Mouse (Mus musculus) heart, embryonic 16.5 days (tissue): ENCODE results near the gene Fhl3. TPM values are rescaled to one million over a fixed set of nuclear protein-coding genes. Genes with fewer than 3 reads are reported as not detected.

Experiments
- ATAC-seq: fragments of 200-750 bp; cut with Nextera tagmentation; replicated peaks from 2 replicates; pipeline ENCODE4 v1.8.0; 2017; ENCODE audit warnings: moderate number of reproducible peaks; ENCODE audit not compliant: insufficient read depth, low FRiP score; ENCODE audit errors: extremely low read depth
- H3K27ac ChIP-seq: fragments of 300-500 bp; sonication (generic); 2 replicates; pipeline ENCODE4 v1.5.1; 2014; ENCODE audit warnings: mild to moderate bottlenecking, low read length, control low read depth, moderate library complexity
- H3K27me3 ChIP-seq: fragments of 300-500 bp; sonication (generic); 2 replicates; pipeline ENCODE4 v1.6.1; 2014; ENCODE audit warnings: low read length, mixed read lengths; ENCODE audit not compliant: control insufficient read depth, insufficient read depth
- H3K36me3 ChIP-seq: fragments of 300-500 bp; sonication (generic); 2 replicates; pipeline ENCODE4 v1.6.1; 2014; ENCODE audit not compliant: control insufficient read depth, insufficient read depth
- H3K4me1 ChIP-seq: fragments of 300-500 bp; sonication (generic); 2 replicates; pipeline ENCODE4 v1.6.1; 2014; ENCODE audit warnings: low read length, mixed read lengths; ENCODE audit not compliant: control insufficient read depth, insufficient read depth
- H3K4me2 ChIP-seq: fragments of 300-500 bp; sonication (generic); 2 replicates; pipeline ENCODE4 v1.6.1; 2014; ENCODE audit warnings: low read depth, mild to moderate bottlenecking, control low read depth, low read length
- H3K4me3 ChIP-seq: fragments of 300-500 bp; sonication (generic); 2 replicates; pipeline ENCODE4 v1.5.1; 2014; ENCODE audit warnings: mild to moderate bottlenecking, control low read depth, low read length
- H3K9ac ChIP-seq: fragments of 300-500 bp; sonication (generic); 2 replicates; pipeline ENCODE4 v1.6.1; 2014; ENCODE audit warnings: low read length, control low read depth
- H3K9me3 ChIP-seq: fragments of 300-500 bp; sonication (generic); replicated peaks from 2 replicates; pipeline ENCODE4 v1.6.1; 2016; ENCODE audit warnings: low read length; ENCODE audit not compliant: control insufficient read depth
- WGBS: fragments of 180-500 bp; shearing (Covaris S2); extraction: QIAGEN DNeasy Blood & Tissue Kit; methylation state at CpG from one replicate; pipeline ENCODE4 v1.1.7; 2014; 5-methylcytosine and 5-hydroxymethylcytosine counted together
- polyA plus RNA-seq: library from polyadenylated mRNA; unstranded; fragments of >200 nt; fragmentation: Nextera tagmentation; extraction: Ambion mirVana; gene quantifications from 2 replicates; pipeline ENCODE4 v1.2.1, GENCODE M21; 2015

The Fhl3 gene
- polyA plus RNA-seq, 1 experiment from 2014 or later, result 3.8 TPM

DNA sequence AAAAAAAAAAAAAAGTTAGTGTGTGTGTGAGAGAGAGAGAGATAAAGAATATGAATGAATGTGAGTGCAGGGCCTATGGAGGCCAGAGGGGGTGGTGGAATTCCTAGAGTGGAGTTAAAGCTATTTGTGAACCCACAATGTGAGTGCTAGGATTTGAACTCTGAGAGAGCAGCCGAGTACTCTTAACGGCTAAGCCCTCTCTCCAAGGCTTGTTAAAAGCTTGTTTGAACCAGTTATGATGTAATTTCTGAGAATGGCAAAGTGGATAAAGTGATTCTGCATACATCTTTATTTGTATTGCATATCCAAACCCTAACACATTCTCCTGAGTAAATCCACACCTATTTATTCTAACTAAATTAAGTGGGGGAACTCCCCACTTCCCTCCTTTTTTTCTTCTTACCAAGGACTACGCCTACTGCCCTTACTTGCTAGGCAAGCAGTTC lies 8.1 kb upstream of the Fhl3 start:
- peak overlapping the region; percentile 88 for H3K4me2 ChIP-seq
- H3K9me3 ChIP-seq, result no peaks in the 10 kb centered on the region
- H3K27me3 ChIP-seq, result no peaks in the 10 kb centered on the region; the same call in none of the 2 replicates
- H3K4me1 ChIP-seq, result peaks cover 17% of the 10 kb centered on the region
- no peak for ATAC-seq
- H3K4me3 ChIP-seq, result peak overlapping the region; percentile 87
- 50% methylated on average over 3 of the region's 3 CpGs for WGBS
- no peak overlapping the region for H3K27ac ChIP-seq
- no peaks in the 10 kb centered on the region for H3K36me3 ChIP-seq
- peak overlapping the region; percentile 85 for H3K9ac ChIP-seq

DNA sequence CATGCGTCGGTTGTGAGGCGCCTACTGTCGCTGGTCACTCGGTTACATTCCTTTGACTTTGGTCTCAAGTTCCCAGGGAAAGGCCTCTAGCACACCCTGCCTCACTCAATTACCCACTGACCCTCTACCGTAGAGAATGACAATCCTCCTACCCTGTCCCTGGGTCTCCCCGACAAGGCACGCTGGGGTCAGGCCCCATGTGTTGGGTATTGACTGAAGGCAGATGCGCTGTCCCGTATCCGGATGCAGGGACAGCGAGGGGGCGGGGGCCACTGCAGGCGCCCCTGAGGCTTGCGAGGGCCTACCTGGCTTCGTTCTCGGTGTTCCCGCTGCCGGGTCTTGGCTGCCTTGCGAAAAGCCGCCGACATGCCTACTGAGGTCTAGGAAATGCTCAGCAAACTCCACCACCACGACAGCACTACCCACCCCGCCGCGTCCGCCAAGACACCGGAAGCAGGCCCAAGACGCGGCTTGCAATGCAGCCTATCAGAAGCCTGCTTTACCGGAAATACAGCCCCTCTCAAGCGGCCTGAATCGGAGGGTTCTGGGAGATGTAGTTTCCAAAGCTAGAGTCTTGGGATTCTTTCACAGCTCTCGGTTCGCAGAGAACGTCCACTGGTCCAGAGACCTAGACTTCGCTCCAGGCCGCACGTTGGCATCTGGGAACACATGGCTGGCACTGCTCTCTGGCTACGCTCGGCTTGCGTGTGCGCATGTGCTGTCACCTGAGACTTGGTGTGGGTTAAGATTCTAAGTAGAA lies 7.2 kb upstream of the Fhl3 start, which contains the start of gene Utp11:
TSS of gene Utp11 (minus strand) at position 466 of the 760 bp plus-strand sequence.
- Histone ChIP-seq H3K36me3 (no peaks in the 10 kb centered on the region), H3K9me3 (no peaks in the 10 kb centered on the region), H3K4me1 (peaks cover 17% of the 10 kb centered on the region), H3K27ac (peak within 1 kb of the TSS; percentile 70), H3K27me3 (no peaks in the 10 kb centered on the region; the same call in none of the 2 replicates), H3K4me3 (peak within 1 kb of the TSS; percentile 87), H3K9ac (peak within 1 kb of the TSS; percentile 85), H3K4me2 (peak within 1 kb of the TSS; percentile 88)
- ATAC-seq, result peak; percentile 94
- under 1% methylated on average over 43 of the region's 43 CpGs for WGBS

- 69% methylated on average over 2 of the region's 2 CpGs for WGBS
- no peak overlapping the region for H3K4me2 ChIP-seq
- no peak overlapping the region for H3K9ac ChIP-seq
- no peak overlapping the region for H3K4me3 ChIP-seq
- H3K4me1 ChIP-seq, result peaks cover 19% of the 10 kb centered on the region
- no peaks in the 10 kb centered on the region; the same call in none of the 2 replicates for H3K27me3 ChIP-seq
- no peaks in the 10 kb centered on the region for H3K36me3 ChIP-seq
- H3K27ac ChIP-seq, result no peak overlapping the region
- no peaks in the 10 kb centered on the region for H3K9me3 ChIP-seq
- ATAC-seq, result no peak
Measured at GRCm38 (mm10) chr4:124694572-124694971, 5.9 kb upstream of the Fhl3 start.

DNA sequence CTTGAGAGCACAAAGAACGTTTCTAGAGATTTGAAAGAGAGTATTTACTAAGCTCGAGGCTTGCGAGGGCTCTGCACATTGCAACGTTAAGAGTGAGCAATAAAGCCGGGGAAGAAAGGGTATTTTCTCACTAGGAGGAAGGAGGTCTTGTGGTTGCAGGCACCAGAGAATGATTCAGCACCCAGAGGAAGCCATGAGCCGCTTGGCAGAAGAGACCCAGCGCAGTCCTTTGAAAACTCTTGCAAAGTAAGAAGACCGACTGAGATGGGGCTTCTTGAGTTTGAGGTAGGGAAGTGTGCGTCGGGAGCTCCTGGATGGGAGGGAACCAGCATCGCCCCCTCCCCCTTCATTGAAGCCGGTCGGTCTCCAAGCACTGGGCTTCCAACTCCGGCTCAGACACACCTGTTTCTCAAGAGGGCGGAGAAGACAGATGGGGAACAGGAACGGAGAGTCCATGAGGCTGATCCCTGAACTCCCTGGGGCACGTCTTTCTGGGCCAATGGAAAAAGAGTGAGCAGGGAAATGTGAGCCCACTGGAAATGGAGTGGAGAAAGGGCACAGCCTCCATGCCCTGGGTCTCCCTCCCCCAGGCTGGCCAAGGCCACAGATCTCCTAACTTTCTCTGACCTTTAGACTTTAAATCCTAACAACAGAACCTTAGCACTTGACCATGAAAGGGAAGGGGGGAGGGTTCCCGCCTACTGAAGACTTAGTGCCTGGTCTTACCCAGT lies 4.5 kb upstream of the Fhl3 start:
- Histone ChIP-seq H3K27me3 (no peaks in the 10 kb centered on the region; the same call in none of the 2 replicates), H3K9me3 (no peaks in the 10 kb centered on the region), H3K4me1 (peaks cover 26% of the 10 kb centered on the region), H3K9ac (no peak overlapping the region), H3K4me2 (peak overlapping the region; percentile 24), H3K36me3 (no peaks in the 10 kb centered on the region), H3K4me3 (0 out of 2 replicates have a peak overlapping the region, but pooled peaks have one; percentile 3), H3K27ac (no peak overlapping the region)
- no peak for ATAC-seq
- WGBS, result 13% methylated on average over 18 of the region's 18 CpGs

DNA sequence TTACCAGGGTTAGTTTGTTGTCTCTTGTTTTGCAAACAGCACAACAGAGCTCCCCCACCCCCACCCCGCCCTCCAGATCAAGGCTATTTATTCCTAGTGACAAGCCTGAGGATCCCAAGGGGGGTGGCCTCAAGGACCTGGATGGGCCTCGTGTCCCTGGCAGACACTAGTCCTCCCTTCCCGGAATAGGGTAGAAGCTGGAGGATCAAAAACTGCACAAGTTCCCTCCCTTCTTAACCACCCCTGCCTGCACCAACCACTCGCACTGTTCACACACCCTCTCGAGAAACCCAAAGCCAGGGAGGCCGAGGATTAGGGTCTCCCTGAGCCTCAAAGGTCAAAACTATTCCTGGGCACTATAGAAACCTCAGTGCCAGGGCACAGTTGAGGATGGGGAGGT lies 710 bp upstream of the Fhl3 start:
- H3K9ac ChIP-seq, result peak overlapping the region; percentile 93
- H3K36me3 ChIP-seq, result no peaks in the 10 kb centered on the region
- no peaks in the 10 kb centered on the region for H3K9me3 ChIP-seq
- peaks cover 41% of the 10 kb centered on the region for H3K4me1 ChIP-seq
- WGBS, result 22% methylated on average over 6 of the region's 6 CpGs
- peak overlapping the region; percentile 89 for H3K4me2 ChIP-seq
- no peaks in the 10 kb centered on the region; the same call in none of the 2 replicates for H3K27me3 ChIP-seq
- ATAC-seq, result no peak
- H3K27ac ChIP-seq, result peak overlapping the region; percentile 87
- H3K4me3 ChIP-seq, result peak overlapping the region; percentile 92

DNA sequence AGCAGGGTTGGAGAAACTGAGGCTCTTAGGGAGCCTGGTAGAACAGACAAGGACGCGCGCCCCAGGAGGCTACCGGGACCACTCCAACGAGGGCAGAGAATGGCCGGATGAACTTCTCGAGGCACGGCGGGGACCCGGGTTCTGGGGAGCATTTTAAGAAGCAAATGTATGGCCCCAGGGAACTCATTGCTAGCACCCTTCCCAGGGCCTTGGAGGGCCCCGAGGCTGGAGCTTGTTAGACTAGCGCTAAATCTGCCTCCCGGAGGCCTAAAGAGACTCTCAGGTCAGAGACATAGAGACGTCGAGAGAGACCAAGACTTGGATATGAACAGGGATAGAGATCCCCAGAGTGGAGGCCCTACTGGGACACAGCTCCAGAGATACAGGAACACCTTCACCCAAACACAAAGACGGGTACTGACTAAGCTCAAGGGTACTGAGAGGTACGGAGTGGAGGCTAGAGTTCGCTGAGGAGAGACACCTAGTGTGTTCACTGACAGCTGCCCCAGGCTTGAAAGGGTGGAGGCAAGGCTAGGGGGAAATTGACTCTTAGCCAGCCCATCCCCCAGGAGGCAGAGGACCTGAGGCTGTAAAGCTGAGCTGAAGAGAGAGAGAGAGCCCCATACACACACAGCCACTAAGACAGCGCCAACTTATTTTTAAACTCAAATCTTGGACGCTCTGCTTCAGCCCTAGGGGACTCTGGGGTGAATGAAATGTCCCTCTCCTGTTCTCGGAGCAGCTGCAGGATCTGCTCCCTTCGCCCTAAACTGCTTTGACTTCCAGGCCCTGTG lies 748 bp downstream of the Fhl3 start:
- Histone ChIP-seq H3K4me3 (peak overlapping the region; percentile 92), H3K27ac (peak overlapping the region; percentile 87), H3K4me1 (peaks cover 44% of the 10 kb centered on the region), H3K9ac (peak overlapping the region; percentile 93), H3K9me3 (no peaks in the 10 kb centered on the region), H3K27me3 (no peaks in the 10 kb centered on the region), H3K36me3 (no peaks in the 10 kb centered on the region), H3K4me2 (peak overlapping the region; percentile 89)
- 1% methylated on average over 22 of the region's 22 CpGs for WGBS
- ATAC-seq, result peak; percentile 41

DNA sequence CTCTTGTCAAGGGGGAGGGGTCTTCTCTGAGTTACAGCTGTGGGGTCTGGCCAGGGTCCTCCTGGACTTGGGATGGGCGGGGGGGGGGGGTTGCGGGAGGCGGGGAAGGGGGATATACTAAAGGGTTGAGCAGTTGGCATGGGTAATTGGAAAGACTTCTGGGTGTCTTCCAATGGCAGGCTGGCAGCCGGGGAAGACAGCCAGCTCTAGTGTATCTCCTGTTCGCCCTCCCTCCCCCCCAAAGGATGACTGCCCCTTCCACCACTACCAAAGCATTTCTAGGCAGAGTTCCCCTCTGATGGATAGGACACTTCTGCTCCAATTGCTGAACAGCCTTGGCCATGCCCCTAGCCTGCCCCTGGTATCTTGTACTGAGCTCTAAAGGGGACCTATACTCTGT lies 1.4 kb downstream of the Fhl3 start:
- Histone ChIP-seq H3K9ac (peak overlapping the region; percentile 93), H3K9me3 (no peaks in the 10 kb centered on the region), H3K4me1 (peaks cover 44% of the 10 kb centered on the region), H3K36me3 (no peaks in the 10 kb centered on the region), H3K4me3 (peak overlapping the region; percentile 92), H3K27ac (peak overlapping the region; percentile 87), H3K27me3 (no peaks in the 10 kb centered on the region), H3K4me2 (peak overlapping the region; percentile 89)
- ATAC-seq, result no peak
- 26% methylated on average over 5 of the region's 5 CpGs for WGBS

- peak overlapping the region; percentile 47 for H3K4me2 ChIP-seq
- no peak for ATAC-seq
- H3K4me1 ChIP-seq, result peaks cover 46% of the 10 kb centered on the region
- peak overlapping the region; percentile 10; the same call in 1 of the 2 replicates for H3K4me3 ChIP-seq
- WGBS, result 24% methylated on average over 2 of the region's 2 CpGs
- H3K9me3 ChIP-seq, result no peaks in the 10 kb centered on the region
- H3K36me3 ChIP-seq, result no peaks in the 10 kb centered on the region
- peak overlapping the region; percentile 90 for H3K27ac ChIP-seq
- 0 out of 2 replicates have a peak overlapping the region, but pooled peaks have one; percentile 0 for H3K9ac ChIP-seq
- no peaks in the 10 kb centered on the region for H3K27me3 ChIP-seq
Measured at GRCm38 (mm10) chr4:124703406-124703805, 2.9 kb downstream of the Fhl3 start.
